Mouse (Mus musculus): ENCODE measurements around the gene Cyp2d9. TPM values are rescaled to one million over a fixed set of nuclear protein-coding genes. Genes with fewer than 3 reads are reported as not detected.

Cyp2d9 gene
- total and polyA plus RNA-seq, 3 experiments: not detected

GRCm38 (mm10) chr15:82435606-82436005 is 2.4 kb downstream of the Cyp2d9 start:
- H3K9me3 ChIP-seq (replicated peaks; ENCODE audit: insufficient read depth, low read length): no peaks in the 10 kb centered on the region
- no peak for TF ChIP-seq MAZ (IDR thresholded peaks at IDR 0.05; ENCODE audit: low read depth, low read length)
- no peak for TF ChIP-seq E2F4 (IDR thresholded peaks at IDR 0.05; ENCODE audit: borderline replicate concordance, low read depth, low read length)
- TF ChIP-seq USF2 (IDR thresholded peaks at IDR 0.05; ENCODE audit: borderline replicate concordance in 1 of 2, insufficient read depth in 1 of 2, low read depth in 1 of 2, low read length in 2 of 2): no peak
- TF ChIP-seq MAX (IDR thresholded peaks at IDR 0.05; ENCODE audit: low read length): no peak
- no peak overlapping the region for H3K9ac ChIP-seq (ENCODE audit: control insufficient read depth, low read depth, low read length, poor library complexity, severe bottlenecking)
- no peaks in the 10 kb centered on the region for H3K36me3 ChIP-seq (ENCODE audit: control insufficient read depth in 1 of 2, insufficient read depth in 2 of 2, low read length in 2 of 2)
- H3K4me1 ChIP-seq (ENCODE audit: control insufficient read depth in 1 of 2, insufficient read depth in 2 of 2, low read length in 2 of 2): no peaks in the 10 kb centered on the region
- no peaks in the 10 kb centered on the region for H3K79me2 ChIP-seq (ENCODE audit: control insufficient read depth, insufficient read depth, low read length, poor library complexity)
- H3K27ac ChIP-seq (ENCODE audit: control insufficient read depth, low read depth, low read length): no peak overlapping the region
- no peak for DNase-seq (ENCODE audit: low read depth, low spot score)
- no peak overlapping the region for H3K4me3 ChIP-seq (ENCODE audit: control insufficient read depth in 1 of 2, insufficient read depth in 1 of 2, low read depth in 2 of 2, low read length in 2 of 2)
- peaks cover 0 to 3% of the 10 kb centered on the region in 2 experiments; a peak in 1 of 4 replicates for H3K27me3 ChIP-seq (ENCODE audit: control insufficient read depth in 1 of 2, insufficient read depth in 2 of 2, low read length in 2 of 2)

- no peak overlapping the region for H3K4me3 ChIP-seq (ENCODE audit: control insufficient read depth in 1 of 2, insufficient read depth in 1 of 2, low read depth in 2 of 2, low read length in 2 of 2)
- no peak overlapping the region for H3K9ac ChIP-seq (ENCODE audit: control insufficient read depth, low read depth, low read length, poor library complexity, severe bottlenecking)
- H3K36me3 ChIP-seq (ENCODE audit: control insufficient read depth in 1 of 2, insufficient read depth in 2 of 2, low read length in 2 of 2): no peaks in the 10 kb centered on the region
- no peak overlapping the region for H3K27ac ChIP-seq (ENCODE audit: control insufficient read depth, low read depth, low read length)
- no peaks in the 10 kb centered on the region for H3K4me1 ChIP-seq (ENCODE audit: control insufficient read depth in 1 of 2, insufficient read depth in 2 of 2, low read length in 2 of 2)
- H3K27me3 ChIP-seq (ENCODE audit: control insufficient read depth in 1 of 2, insufficient read depth in 2 of 2, low read length in 2 of 2): no peaks in the 10 kb centered on the region
- no peaks in the 10 kb centered on the region for H3K9me3 ChIP-seq (replicated peaks; ENCODE audit: insufficient read depth, low read length)
- H3K79me2 ChIP-seq (ENCODE audit: control insufficient read depth, insufficient read depth, low read length, poor library complexity): no peaks in the 10 kb centered on the region
- DNase-seq (ENCODE audit: low read depth, low spot score): no peak
- TF ChIP-seq SMC3 (IDR thresholded peaks at IDR 0.05; ENCODE audit: low read depth, low read length): 0 out of 2 replicates have a peak, but pooled peaks have one; percentile 8
- TF ChIP-seq BHLHE40 (IDR thresholded peaks at IDR 0.05; ENCODE audit: borderline replicate concordance, low read depth, low read length): no peak
- no peak for TF ChIP-seq SIN3A (IDR thresholded peaks at IDR 0.05; ENCODE audit: low read length)
- TF ChIP-seq CTCF (IDR thresholded peaks at IDR 0.05 in 2 of 3, conservative IDR thresholded peaks at IDR 0.05 in 1 of 3; ENCODE audit: control insufficient read depth in 1 of 3, insufficient read depth in 1 of 3, low read depth in 2 of 3, low read length in 3 of 3, poor library complexity in 1 of 3, severe bottlenecking in 1 of 3): peak in 2 of 3 experiments; percentile 9 to 12; a peak in 2 of 6 replicates
- no peak for TF ChIP-seq NELFE (IDR thresholded peaks at IDR 0.05; ENCODE audit: low read depth, low read length)
Observed at GRCm38 (mm10) chr15:82437975-82438617, 4.9 kb downstream of the Cyp2d9 start.

- no peak overlapping the region for H3K27ac ChIP-seq (ENCODE audit: control insufficient read depth, low read depth, low read length)
- H3K79me2 ChIP-seq (ENCODE audit: control insufficient read depth, insufficient read depth, low read length, poor library complexity): no peaks in the 10 kb centered on the region
- H3K4me3 ChIP-seq (ENCODE audit: control insufficient read depth in 1 of 2, insufficient read depth in 1 of 2, low read depth in 2 of 2, low read length in 2 of 2): no peak overlapping the region
- no peaks in the 10 kb centered on the region for H3K4me1 ChIP-seq (ENCODE audit: control insufficient read depth in 1 of 2, insufficient read depth in 2 of 2, low read length in 2 of 2)
- no peaks in the 10 kb centered on the region for H3K36me3 ChIP-seq (ENCODE audit: control insufficient read depth in 1 of 2, insufficient read depth in 2 of 2, low read length in 2 of 2)
- no peak for TF ChIP-seq ETS1 (IDR thresholded peaks at IDR 0.05; ENCODE audit: low read depth, low read length)
- no peak for TF ChIP-seq POLR2A (IDR thresholded peaks at IDR 0.05; ENCODE audit: control insufficient read depth in 1 of 2, insufficient read depth in 1 of 2, low read depth in 1 of 2, low read length in 2 of 2, poor library complexity in 1 of 2)
- TF ChIP-seq MXI1 (IDR thresholded peaks at IDR 0.05; ENCODE audit: low read depth, low read length): no peak
- no peak for TF ChIP-seq CHD2 (IDR thresholded peaks at IDR 0.05; ENCODE audit: low read length)
- no peak for TF ChIP-seq USF2 (IDR thresholded peaks at IDR 0.05; ENCODE audit: borderline replicate concordance in 1 of 2, insufficient read depth in 1 of 2, low read depth in 1 of 2, low read length in 2 of 2)
- TF ChIP-seq KAT2A (conservative IDR thresholded peaks at IDR 0.05; ENCODE audit: low read depth, low read length): no peak
- TF ChIP-seq MYC (IDR thresholded peaks at IDR 0.05; ENCODE audit: low read depth, low read length): no peak
- no peak for TF ChIP-seq HCFC1 (IDR thresholded peaks at IDR 0.05; ENCODE audit: low read depth, low read length)
- no peak for TF ChIP-seq POLR2AphosphoS2 (IDR thresholded peaks at IDR 0.05; ENCODE audit: low read length)
- no peak for TF ChIP-seq ZKSCAN1 (IDR thresholded peaks at IDR 0.05; ENCODE audit: low read depth, low read length)
- no peak for TF ChIP-seq CTCF (IDR thresholded peaks at IDR 0.05 in 2 of 3, conservative IDR thresholded peaks at IDR 0.05 in 1 of 3; ENCODE audit: control insufficient read depth in 1 of 3, insufficient read depth in 1 of 3, low read depth in 2 of 3, low read length in 3 of 3, poor library complexity in 1 of 3, severe bottlenecking in 1 of 3)
- no peak for TF ChIP-seq MAZ (IDR thresholded peaks at IDR 0.05; ENCODE audit: low read depth, low read length)
- TF ChIP-seq ZMIZ1 (IDR thresholded peaks at IDR 0.05; ENCODE audit: low read depth, low read length): no peak
- no peak for TF ChIP-seq POLR2AphosphoS5 (IDR thresholded peaks at IDR 0.05; ENCODE audit: borderline replicate concordance, low read depth, low read length)
- TF ChIP-seq ELF1 (IDR thresholded peaks at IDR 0.05; ENCODE audit: low read depth, low read length): no peak
- DNase-seq (ENCODE audit: low read depth, low spot score): no peak
- H3K27me3 ChIP-seq (ENCODE audit: control insufficient read depth in 1 of 2, insufficient read depth in 2 of 2, low read length in 2 of 2): no peaks in the 10 kb centered on the region
- H3K9me3 ChIP-seq (replicated peaks; ENCODE audit: insufficient read depth, low read length): no peaks in the 10 kb centered on the region
- H3K9ac ChIP-seq (ENCODE audit: control insufficient read depth, low read depth, low read length, poor library complexity, severe bottlenecking): no peak overlapping the region
Observed at GRCm38 (mm10) chr15:82443658-82444057, 10.4 kb downstream of the Cyp2d9 start.
